Mouse (Mus musculus) frontal cortex, adult (tissue): ENCODE results near the gene Gm3115.
"Not testable (repeated sequence)": the region's sequence is repeated elsewhere in the genome, so short reads cannot be mapped to it uniquely, and the experiment has no call there.

Source experiments
- ATAC-seq: cut with Nextera tagmentation; 2 replicates; pipeline ENCODE4 v1.9.2; 2017; ENCODE audit warnings: mild to moderate bottlenecking, moderate library complexity, mixed read lengths; ENCODE audit not compliant: low TSS enrichment

Gene Gm3115

DNA sequence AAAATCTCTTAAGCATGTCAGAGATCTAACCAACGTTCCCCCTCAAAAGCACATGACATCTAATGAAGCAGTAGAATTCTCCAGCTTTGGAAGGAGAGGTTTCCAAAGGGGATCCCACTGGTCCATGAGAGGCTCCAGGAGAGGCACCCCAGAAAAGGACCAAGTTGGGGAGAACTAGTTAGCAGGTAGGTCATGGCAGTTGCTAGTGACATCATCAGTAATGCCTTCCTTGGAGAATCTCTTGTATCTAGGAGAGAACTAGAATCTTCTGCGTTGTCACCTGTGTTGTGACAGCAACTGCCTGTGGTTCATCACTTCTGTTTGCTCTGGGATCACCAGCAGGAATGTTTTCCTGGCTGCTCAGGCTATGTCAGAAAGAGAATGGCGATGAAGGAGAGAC lies at the start of gene Gm3115:
Gene Gm3115, plus strand, starts transcription at position 301 of the 400 bp plus-strand sequence.
- not testable (repeated sequence) for ATAC-seq

DNA sequence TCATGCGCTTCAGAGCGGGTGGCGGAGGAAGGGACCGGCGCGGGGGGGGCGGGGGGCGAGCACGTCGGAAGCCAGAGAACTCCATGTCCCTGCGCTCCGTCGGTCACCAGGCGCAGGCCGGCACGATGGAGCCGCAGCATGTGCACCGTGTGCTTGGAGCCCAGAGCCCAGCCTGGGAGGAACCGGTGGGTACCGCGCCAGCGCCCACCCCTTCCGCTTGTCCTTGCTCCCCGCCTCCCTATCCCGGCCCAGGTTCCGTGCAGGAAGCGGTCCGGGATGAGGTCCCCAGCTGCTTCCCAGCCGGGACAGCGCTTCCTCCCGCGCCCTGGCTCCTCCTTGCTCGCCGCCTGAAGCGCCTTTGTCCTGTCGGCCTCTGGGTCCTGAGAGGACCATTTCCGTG lies 26.5 kb downstream of the Gm3115 start, which contains the start of gene Gm8108:
Gene Gm8108, plus strand, starts transcription at position 101 of the 400 bp plus-strand sequence.
- not testable (repeated sequence) for ATAC-seq

DNA sequence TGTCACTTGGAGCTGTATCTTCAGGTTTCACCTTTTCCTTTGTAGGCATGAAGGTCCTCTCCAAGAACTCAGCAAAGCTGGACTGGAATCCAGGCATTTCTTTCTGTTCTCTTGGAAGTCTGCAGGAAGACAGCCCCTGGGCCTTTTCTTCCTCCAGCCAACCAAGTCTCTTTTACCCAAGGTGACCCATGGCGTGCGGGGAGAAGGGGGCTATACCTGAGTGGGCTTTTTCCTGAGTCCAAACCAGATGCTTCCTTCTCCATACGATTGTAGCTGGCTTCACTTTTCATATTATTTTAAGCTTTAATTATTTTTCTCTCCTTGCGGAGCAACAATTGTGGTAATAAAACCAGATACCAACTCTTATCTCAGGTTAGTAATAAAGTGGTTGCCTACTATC lies 57.7 kb downstream of the Gm3115 start:
- not testable (repeated sequence) for ATAC-seq
